Mouse (Mus musculus) forebrain, embryonic 13.5 days (tissue): ENCODE measurements at regions not wholly inside any gene's neighbourhood (a gene's known extent, or its start where the extent isn't known, plus 50 kb on each side); places are given as distances from the start of the nearest gene placed in this dataset.

Experiments
- ATAC-seq: fragments of 200-750 bp; cut with Nextera tagmentation; 2 replicates; pipeline ENCODE4 v1.8.0; 2017
- H3K27ac ChIP-seq: fragments of 300-500 bp; sonication (generic); 2 replicates; pipeline ENCODE4 v1.5.1; 2015; ENCODE audit warnings: inconsistent platforms, mild to moderate bottlenecking, moderate library complexity
- H3K27me3 ChIP-seq: fragments of 300-500 bp; sonication (generic); 2 replicates; pipeline ENCODE4 v1.6.1; 2015; ENCODE audit warnings: mild to moderate bottlenecking, inconsistent platforms
- H3K36me3 ChIP-seq: fragments of 300-500 bp; sonication (generic); 2 replicates; pipeline ENCODE4 v1.6.1; 2015; ENCODE audit warnings: mild to moderate bottlenecking, inconsistent platforms; ENCODE audit not compliant: poor library complexity, severe bottlenecking
- H3K4me1 ChIP-seq: fragments of 300-500 bp; sonication (generic); 2 replicates; pipeline ENCODE4 v1.6.1; 2015; ENCODE audit warnings: inconsistent platforms
- H3K4me2 ChIP-seq: fragments of 300-500 bp; sonication (generic); 2 replicates; pipeline ENCODE4 v1.6.1; 2015; ENCODE audit warnings: inconsistent platforms, mild to moderate bottlenecking, moderate library complexity
- H3K4me3 ChIP-seq: fragments of 300-500 bp; sonication (generic); 2 replicates; pipeline ENCODE4 v1.5.1; 2015; ENCODE audit warnings: mild to moderate bottlenecking, inconsistent platforms
- H3K9ac ChIP-seq: fragments of 300-500 bp; sonication (generic); 2 replicates; pipeline ENCODE4 v1.6.1; 2015; ENCODE audit warnings: mild to moderate bottlenecking, inconsistent platforms
- H3K9me3 ChIP-seq: fragments of 300-500 bp; sonication (generic); replicated peaks from 2 replicates; pipeline ENCODE4 v1.6.1; 2016; ENCODE audit warnings: inconsistent platforms
- WGBS: fragments of 180-500 bp; shearing (Covaris S2); methylation state at CpG from one replicate; pipeline ENCODE4 v1.1.7; 2015; 5-methylcytosine and 5-hydroxymethylcytosine counted together

- H3K4me3 ChIP-seq = no peak overlapping the region
- H3K36me3 ChIP-seq = no peaks in the 10 kb centered on the region
- WGBS = 67% methylated on average over 1 of the region's 1 CpGs
- no peaks in the 10 kb centered on the region for H3K27me3 ChIP-seq
- peaks cover 7% of the 10 kb centered on the region; the same call in 1 of the 2 replicates for H3K4me1 ChIP-seq
- ATAC-seq = no peak
- H3K9me3 ChIP-seq = 0 out of 2 replicates have a peak, but pooled peaks cover 3% of the 10 kb centered on the region
- no peak overlapping the region for H3K4me2 ChIP-seq
- H3K27ac ChIP-seq = no peak overlapping the region
- no peak overlapping the region for H3K9ac ChIP-seq
These were observed 123.6 kb upstream of the Nr2f1 start for GRCm38 (mm10) chr13:78323183-78323582.

- no peak for ATAC-seq
- Histone ChIP-seq H3K9me3 (0 out of 2 replicates have a peak, but pooled peaks cover 8% of the 10 kb centered on the region), H3K9ac (no peak overlapping the region), H3K4me2 (no peak overlapping the region), H3K4me3 (no peak overlapping the region), H3K27ac (no peak overlapping the region), H3K27me3 (no peaks in the 10 kb centered on the region), H3K36me3 (no peaks in the 10 kb centered on the region), H3K4me1 (no peaks in the 10 kb centered on the region)
- 82% methylated on average over 2 of the region's 2 CpGs for WGBS
These were observed 118.9 kb upstream of the Nr2f1 start for GRCm38 (mm10) chr13:78318434-78318833.

GRCm38 (mm10) chr13:78310837-78311236 is 111.3 kb upstream of the Nr2f1 start:
- H3K27ac ChIP-seq = no peak overlapping the region
- H3K36me3 ChIP-seq = no peaks in the 10 kb centered on the region
- H3K9ac ChIP-seq = no peak overlapping the region
- no peaks in the 10 kb centered on the region for H3K4me1 ChIP-seq
- H3K4me2 ChIP-seq = no peak overlapping the region
- H3K9me3 ChIP-seq = 0 out of 2 replicates have a peak, but pooled peaks cover under 1% of the 10 kb centered on the region
- WGBS = 62% methylated on average over 3 of the region's 3 CpGs
- H3K27me3 ChIP-seq = no peaks in the 10 kb centered on the region
- H3K4me3 ChIP-seq = no peak overlapping the region
- ATAC-seq = no peak
